Mouse (Mus musculus): Measurements from ENCODE around the gene Mmrn2.
A peak's percentile ranks its signal among the peaks of the same experiment; 100 is the strongest.
"Not testable (repeated sequence)": the region's sequence is repeated elsewhere in the genome, so short reads cannot be mapped to it uniquely, and the experiment has no call there.

Mmrn2 gene

DNA sequence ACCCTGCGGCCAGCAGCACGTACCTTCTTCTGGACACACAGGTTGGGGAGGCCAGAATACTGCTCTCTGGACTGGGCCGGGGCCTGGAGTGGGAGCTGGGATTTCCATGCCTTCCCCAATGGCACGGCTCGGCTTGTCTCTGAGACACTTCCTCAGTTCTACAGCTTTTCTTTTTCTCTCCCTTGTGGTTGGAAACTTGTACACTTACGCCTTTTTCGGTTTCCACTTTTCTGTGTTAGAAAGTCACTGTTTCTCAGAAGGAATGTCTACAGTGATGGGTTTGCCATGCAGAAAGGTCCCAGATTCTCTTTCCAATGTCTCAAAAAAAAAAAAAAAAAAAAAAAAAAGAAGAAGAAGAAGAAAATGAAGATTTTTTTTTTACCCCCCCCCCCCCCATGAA, 28.2 kb downstream of the Mmrn2 start:
- no peak for DNase-seq (ENCODE audit: extremely low spot score)

DNA sequence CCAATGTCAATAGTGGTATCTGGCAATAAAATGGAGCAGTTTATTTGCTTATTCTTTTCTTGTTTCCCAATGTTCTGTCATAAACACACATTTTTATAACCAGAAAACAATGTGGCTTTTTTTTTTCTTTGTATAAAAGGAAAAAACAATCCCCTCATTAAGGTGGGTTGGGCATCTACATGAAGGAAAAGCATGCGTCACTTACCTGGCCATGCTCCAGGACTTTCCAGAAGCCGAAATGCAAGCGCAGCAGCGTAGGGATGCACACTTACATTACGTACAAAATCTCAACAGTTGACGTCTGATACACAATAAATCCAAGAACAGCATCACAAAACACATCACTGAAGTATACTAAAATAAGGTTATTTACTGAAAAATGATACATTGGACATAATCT, 35.5 kb downstream of the Mmrn2 start:
- no peak for DNase-seq (ENCODE audit: extremely low spot score)

DNA sequence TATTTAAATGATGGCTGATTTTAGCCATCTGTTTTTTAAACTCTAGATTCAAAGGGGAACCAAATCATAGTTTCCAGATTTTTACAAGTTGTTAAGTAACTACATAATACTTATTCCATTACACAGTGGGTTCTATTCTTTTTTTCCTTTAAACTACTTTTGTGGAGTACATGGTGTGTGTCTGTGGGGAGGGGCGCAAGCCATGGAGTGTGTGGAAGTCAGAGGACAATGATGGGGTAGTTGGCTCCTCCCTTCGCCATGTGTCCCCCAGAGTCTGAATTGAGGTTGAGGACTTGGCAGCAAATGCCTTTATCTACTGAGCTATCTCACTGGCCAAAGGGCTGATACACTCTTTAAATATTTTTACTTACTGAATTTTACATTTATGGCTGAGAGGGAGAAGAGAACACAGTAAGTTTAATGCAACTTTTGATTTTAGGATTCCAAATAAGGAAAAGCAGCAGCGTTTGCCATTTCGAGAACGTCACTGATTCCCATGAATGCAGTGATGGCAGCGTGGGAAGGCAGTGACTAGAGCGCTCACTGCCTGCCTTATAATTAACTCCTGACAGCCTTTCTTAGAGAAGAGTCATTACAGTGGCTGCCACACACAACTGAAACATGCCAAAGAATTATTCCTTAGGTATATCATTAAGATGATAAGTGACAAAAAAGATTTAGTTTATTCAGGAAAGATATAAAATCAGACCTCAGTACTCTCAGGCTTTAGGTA, 37.1 kb downstream of the Mmrn2 start:
- no peak for DNase-seq (ENCODE audit: extremely low spot score)

DNA sequence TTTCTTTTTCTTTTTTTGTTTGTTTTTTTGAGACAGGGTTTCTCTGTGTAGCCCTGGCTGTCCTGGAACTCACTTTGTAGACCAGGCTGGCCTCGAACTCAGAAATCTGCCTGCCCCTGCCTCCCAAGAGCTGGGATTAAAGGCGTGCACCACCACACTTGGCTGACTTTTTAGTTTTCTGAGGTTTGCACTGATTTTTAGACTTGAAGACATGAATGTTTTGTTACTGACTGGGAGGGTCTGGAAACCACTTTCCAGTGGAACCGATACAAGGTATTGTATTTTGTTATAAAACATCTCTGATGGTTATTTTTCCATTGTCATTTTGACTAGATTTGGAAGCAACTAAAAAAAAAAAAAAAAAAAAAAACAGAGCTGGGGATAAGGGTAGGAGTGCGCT, 41.7 kb downstream of the Mmrn2 start:
- DNase-seq (ENCODE audit: extremely low spot score), result not testable (repeated sequence)

DNA sequence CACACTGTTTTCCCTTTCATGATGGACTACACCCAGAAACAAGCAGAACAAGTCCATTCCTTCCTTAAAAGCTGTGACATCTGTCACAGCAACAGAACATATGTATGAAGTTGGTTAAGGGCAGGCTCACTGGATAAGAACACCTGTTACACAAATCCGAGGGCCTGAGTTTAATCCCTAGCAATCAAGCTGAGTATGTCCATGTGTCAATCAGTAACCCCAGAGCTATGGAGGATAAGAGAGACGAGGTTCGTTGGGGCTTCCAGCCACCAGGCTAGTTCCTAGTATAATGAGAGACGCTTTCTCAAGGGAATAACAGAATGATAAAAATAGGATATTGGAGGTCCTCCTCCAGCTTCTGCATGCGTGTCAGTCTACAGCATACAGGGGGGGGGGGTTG, 42.2 kb downstream of the Mmrn2 start:
- DNase-seq (ENCODE audit: extremely low spot score), result no peak

DNA sequence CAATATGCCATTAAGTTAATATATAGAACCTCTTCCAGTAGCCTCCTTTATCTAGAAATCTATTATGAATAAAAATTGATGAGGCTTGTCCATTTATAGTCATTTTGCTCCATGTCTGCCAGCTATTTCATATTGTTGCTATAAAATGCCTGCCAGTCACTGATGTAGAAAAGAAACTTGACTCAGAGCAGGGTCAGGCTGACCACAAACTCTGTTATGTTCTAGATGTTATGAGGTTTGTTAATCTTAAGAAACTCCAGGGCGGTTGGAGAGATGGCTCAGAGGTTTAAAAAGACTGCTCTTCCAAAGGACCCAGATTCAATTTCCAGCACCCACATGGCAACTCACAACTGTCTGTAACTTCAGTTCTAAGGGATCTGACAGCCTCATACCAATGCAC, 45.8 kb downstream of the Mmrn2 start:
- DNase-seq (ENCODE audit: extremely low spot score), result no peak

DNA sequence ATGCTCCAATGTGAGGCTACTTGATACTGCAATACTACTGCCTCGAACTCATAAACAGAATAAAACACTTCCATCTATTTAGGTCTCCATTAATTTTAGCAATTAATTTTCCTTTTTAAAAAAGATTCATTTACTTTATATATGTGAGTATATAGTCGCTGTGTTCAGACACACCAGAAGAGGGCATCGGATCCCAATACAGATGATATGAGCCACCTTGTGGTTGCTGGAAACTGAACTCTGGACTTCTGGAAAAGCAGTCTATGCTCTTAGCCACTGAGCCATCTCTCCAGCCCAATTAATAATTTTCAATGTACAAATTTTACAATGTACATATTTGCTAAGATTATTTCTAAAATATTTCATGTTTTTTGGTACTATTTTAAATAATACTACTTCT, 53.0 kb downstream of the Mmrn2 start:
- DNase-seq (ENCODE audit: extremely low spot score), result no peak

DNA sequence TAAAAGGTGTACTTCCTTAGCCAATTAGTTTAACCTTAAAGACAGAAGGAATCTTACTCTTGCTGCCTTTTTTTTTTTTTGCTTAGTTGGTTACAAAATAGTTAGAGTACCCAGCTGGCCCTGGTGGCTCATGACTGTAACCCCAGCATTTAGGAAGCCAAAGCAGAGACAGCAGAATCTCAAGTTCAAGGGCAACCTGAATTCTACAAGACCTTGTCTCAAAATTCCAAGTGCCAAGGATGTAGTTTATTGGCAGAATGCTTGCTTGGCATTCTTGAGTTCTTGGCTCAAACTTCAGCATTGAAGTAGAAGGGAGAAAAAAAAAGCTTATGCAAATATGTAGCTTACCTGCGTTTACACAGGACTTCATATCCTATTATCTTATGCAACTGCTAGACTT, 53.8 kb downstream of the Mmrn2 start:
- DNase-seq (ENCODE audit: extremely low spot score), result no peak

DNA sequence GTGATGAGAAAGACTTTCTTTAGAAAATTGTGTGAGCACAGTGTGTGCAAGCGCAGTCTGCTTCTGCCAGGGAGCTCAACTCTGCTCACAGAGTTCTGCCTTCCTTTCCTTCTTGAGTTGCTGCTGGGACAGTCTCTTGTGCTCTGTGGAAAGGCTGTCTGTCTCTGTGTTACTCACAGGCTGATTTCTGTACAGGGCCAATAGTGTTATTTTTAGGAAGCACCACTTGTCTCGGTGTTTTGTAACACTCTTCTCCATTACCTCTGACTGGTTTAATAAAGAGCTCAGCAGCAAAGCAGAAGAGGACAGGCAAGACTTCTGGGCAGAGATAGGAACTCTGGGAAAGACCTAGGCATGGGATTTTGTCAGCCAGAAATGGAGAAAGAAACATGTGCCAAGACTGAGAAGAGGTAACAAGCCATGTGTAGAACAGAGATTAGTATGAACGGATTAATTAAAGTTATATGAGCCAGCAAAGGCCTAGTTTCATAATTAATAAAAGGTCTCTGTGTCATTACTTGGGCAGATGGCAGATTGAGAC, 65.3 kb downstream of the Mmrn2 start:
- no peak for DNase-seq (ENCODE audit: extremely low spot score)

DNA sequence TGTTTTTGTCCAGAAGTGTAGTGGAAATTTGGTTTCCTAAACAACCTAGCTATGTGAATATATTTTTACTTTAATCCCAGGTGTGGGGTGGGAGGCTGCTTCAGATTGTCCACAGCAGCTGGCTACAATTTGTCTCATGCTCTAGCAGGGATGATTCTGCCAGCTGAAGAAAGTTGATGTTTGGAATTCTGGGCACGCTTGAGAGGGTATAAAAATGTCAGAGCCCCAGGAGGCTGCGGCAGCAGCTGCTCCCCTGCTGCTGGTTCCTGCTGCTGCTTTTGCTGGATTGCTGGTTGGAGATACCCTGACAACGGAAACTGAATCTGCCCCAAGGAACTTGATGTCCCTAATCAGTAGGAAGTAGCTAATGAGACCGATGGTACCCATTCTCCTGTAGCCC, 67.3 kb downstream of the Mmrn2 start:
- DNase-seq (ENCODE audit: extremely low spot score), result no peak

DNA sequence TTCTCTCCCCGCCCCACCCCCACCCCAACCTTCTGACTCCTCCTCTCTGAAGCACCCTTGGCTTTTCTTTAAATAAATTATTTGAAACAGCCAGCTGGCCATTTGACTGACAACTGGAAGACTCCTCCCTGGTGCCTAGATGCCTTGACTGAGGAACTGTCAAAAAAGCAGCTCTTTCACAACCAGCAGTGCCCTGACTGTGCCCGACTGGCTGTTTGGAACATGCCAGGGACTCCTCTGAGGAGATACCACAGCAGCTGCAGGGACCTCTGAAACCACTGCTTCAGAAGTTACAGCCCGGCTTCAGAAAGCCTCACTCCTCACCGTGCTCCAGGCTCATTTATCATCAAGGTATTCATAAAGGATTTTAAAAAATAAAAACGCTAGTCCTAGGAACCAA, 69.1 kb downstream of the Mmrn2 start:
- DNase-seq (ENCODE audit: extremely low spot score), result no peak

DNA sequence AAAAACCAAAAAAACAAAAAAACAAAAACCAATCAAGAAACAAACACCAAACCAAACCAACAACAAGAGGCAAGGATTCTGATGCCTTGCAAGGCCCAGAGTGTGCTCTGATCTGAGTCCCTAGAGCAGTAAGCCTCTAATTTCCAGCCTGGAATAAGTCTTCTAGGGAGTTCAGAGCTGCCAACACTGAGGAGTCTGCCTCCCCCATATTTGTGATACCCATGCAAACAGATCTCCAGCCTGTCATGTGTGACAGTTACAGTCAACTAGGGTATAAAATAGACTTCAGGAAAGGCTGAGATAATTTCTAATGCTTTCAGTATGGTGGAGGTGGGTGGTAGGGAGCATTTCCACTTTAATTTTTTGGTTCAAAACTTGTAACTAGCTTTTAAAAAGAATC, 69.7 kb downstream of the Mmrn2 start:
- DNase-seq (ENCODE audit: extremely low spot score), result no peak

DNA sequence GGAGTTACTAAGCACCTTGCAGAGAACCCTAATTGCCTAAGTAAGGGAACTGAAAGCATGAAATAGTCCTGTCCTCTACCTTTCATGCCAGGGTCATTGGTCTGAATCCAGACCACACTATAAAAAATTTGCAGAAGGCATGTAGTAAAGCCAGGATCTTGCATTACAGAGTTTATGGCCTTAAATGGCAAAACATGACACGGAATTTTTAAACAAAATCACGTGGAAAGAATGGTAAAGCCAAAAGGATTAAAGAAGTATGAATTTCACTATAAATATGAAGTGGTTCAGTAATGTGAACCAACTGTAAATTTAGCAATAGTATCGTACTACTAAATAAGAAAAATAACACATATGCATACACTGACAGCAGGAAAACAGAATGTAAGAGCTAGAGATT, 70.1 kb downstream of the Mmrn2 start:
- no peak for DNase-seq (ENCODE audit: extremely low spot score)

DNA sequence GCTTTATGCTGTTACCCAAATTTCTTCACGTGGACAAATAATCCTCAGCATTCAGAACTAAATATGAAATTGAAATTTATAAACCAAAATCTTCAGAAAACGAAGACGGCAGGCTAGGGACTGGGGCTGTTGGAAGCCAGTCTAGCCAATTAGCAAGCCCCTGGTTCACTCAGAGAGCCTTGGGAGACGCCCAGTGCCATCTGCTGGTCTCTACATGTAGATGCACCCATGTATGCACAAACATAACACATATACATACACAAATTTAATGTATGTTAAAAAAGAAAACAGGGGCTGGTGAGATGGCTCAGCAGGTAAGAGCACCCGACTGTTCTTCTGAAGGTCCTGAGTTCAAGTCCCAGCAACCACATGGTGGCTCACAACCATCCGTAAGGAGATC, 71.4 kb downstream of the Mmrn2 start:
- no peak for DNase-seq (ENCODE audit: extremely low spot score)

DNA sequence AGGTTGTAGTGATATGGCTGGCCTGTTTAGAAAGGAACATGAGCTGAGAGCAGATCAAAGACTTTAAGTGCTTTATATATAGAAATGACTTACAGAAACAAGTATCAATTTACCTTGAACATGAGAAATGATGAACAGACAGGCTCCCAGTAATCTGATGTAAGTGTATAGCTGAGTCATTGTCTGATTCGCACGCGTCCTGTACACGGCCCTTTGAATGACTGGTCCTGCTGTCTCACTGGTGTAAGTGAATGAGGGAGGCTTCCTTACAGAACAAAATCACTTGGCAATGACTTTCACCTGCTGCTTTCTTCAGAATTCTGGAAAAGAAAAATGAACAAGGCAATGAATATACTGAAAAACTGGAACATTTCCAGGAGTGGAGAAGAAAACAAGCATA, 72.4 kb downstream of the Mmrn2 start:
- DNase-seq (ENCODE audit: extremely low spot score), result no peak

DNA sequence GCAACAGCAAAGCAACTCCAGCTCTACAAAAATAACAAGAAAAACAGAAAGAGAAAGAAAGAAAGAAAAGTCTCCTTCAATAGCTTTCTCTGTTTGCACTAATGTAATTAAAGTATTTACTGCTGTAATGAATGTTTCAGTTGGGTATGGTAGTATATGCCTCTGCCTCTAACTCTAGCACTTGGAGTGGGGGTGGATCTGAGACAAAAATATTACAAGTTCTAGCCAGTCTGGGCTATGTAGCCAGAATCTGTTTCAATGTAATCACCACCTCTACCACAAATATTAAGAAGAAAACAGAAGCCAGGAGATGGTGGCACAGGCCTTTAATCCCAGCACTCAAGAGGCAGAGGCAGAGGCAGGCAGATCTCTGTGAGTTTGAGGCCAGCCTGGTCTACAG, 73.1 kb downstream of the Mmrn2 start:
- DNase-seq (ENCODE audit: extremely low spot score), result no peak

DNA sequence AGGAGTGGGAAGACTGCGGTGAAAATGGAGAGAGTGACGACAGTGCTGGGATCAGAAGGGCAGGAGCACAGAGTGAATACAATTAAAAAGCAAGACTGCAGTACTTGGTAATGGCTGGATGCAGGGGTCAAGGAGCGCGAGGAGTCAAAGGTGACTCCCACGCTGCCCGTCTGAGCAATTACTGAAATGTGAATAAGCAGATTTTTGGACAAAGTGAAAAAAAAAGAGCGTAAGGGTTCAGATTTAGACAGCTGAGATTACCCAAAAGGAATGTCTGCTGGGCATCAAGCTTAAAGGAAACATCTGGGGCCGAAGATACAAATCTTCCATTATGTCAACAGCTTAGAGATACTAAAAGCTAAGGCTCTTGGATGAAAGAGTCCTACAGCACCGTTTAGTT, 74.5 kb downstream of the Mmrn2 start:
- DNase-seq (ENCODE audit: extremely low spot score), result peak; percentile 49

DNA sequence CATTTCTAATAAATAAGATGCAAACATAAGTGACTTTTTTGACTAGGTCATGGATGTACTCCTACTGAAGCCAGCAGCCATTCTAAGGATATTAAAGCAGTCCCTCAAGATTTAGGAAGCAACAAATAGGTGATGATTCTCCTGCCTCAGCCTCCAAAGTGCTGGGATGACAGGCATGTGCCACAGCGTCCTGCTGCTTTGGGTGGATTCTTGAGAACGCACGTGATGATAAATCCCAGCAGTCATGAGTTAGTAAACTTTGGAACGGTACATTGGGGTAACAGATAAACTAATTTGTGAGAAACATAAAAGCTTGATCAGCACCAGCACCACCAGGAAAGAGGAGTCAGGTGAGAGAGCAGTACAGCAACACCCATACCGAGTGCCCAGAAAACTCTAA, 75.2 kb downstream of the Mmrn2 start:
- DNase-seq (ENCODE audit: extremely low spot score), result no peak

DNA sequence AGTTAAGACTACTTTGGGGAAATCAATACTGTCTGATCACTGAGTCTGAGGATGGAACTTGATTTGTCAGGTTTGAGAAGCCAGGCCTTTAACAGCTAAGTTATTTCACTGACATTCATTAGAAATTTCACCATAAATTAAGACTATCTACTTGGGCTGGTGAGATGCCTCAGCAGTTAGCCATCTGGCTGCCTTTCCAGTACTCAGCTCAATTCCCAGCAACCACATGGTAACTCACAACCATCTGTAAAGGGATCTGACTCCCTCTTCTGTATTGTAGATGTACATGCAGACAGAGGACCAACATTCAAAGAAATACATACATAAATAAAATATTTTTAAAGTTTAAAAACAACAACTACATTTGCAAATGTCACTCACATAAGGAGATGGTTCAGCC, 76.6 kb downstream of the Mmrn2 start:
- DNase-seq (ENCODE audit: extremely low spot score), result no peak

DNA sequence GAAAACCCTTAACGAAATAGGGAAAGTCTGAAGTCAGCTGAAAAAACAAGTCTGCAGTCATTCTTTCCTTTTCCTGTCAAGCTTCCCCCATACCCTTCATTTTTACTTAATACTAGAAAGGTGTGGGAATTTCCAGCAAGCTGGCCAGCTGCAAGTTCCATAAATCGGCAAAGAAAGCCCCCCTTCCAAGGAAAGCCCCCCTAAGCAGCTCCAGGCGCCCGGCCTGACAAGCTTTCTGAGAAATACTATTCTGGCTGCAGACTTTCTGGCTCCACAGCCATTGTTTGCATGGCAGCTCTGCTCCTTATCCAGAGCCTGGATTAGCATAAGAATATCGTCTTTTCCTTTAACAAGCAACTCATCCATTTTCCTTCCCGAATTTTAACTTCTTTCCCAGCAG, 78.4 kb downstream of the Mmrn2 start:
- DNase-seq (ENCODE audit: extremely low spot score), result peak; percentile 23
